Mouse (Mus musculus) CH12.LX (cell line): ENCODE measurements around the gene Gm10024. TPM values are rescaled to one million over a fixed set of nuclear protein-coding genes. Genes with fewer than 3 reads are reported as not detected.

Source experiments
- DNase-seq: peaks from one replicate; pipeline ENCODE4 v3.0.0-alpha.2; 2013; ENCODE audit errors: extremely low read depth
- H3K27ac ChIP-seq: 2 replicates; pipeline ENCODE4 v1.5.1; 2012; ENCODE audit warnings: low read depth, mild to moderate bottlenecking, control low read depth, moderate library complexity; ENCODE audit not compliant: insufficient read depth
- H3K27me3 ChIP-seq: replicated peaks from 2 replicates; pipeline ENCODE3; 2012; ENCODE audit warnings: inconsistent platforms
- H3K36me3 ChIP-seq, 2 experiments: replicated peaks in 1 of 2; 2 replicates each; pipeline versions ENCODE3 to v1.6.1; 2012; ENCODE audit warnings: inconsistent platforms in 1 of 2, low read length in 1 of 2, mild to moderate bottlenecking in 1 of 2, mixed read lengths in 1 of 2, moderate library complexity in 1 of 2; ENCODE audit not compliant: control insufficient read depth in 1 of 2, insufficient read depth in 1 of 2
- H3K4me1 ChIP-seq, 2 experiments: 2 replicates each; pipeline ENCODE4 v1.6.1; 2012; ENCODE audit warnings: inconsistent platforms in 1 of 2, moderate library complexity in 1 of 2; ENCODE audit not compliant: insufficient read depth in 2 of 2, control insufficient read depth in 1 of 2
- H3K4me2 ChIP-seq: 2 replicates; pipeline ENCODE4 v1.6.1; 2012; ENCODE audit warnings: low read depth, mild to moderate bottlenecking, control low read depth; ENCODE audit not compliant: poor library complexity, insufficient read depth, severe bottlenecking
- H3K4me3 ChIP-seq, 3 experiments: fragments of 150-350 bp in 1 of 3; sonication (generic) in 1 of 3; replicated peaks in 1 of 3; 2 replicates each; pipeline versions ENCODE3 to v1.5.1; 2011 to 2012; ENCODE audit warnings: low read depth in 2 of 3, low read length in 2 of 3, mild to moderate bottlenecking in 2 of 3, moderate library complexity in 2 of 3, control low read depth in 1 of 3, improper control_type of control experiment in 1 of 3, inconsistent platforms in 1 of 3, mixed read lengths in 1 of 3; ENCODE audit not compliant: poor library complexity in 1 of 3
- H3K79me2 ChIP-seq: replicated peaks from 2 replicates; pipeline ENCODE4 v1.6.1; 2012; ENCODE audit warnings: mild to moderate bottlenecking, moderate library complexity; ENCODE audit not compliant: control insufficient read depth, poor library complexity, insufficient read depth, severe bottlenecking; ENCODE audit errors: extremely low read depth
- H3K9ac ChIP-seq: 2 replicates; pipeline ENCODE4 v1.6.1; 2012; ENCODE audit warnings: low read depth, mild to moderate bottlenecking, control low read depth, moderate library complexity; ENCODE audit not compliant: insufficient read depth
- H3K9me3 ChIP-seq: replicated peaks from 2 replicates; pipeline ENCODE3; 2012; ENCODE audit warnings: low read length, inconsistent platforms, mixed read lengths
- BHLHE40 ChIP-seq: IDR thresholded peaks from 2 replicates; pipeline ENCODE4 v1.6.1; 2011; ENCODE audit warnings: mild to moderate bottlenecking, low read depth, low read length, improper control_type of control experiment
- CHD1 ChIP-seq: IDR thresholded peaks from 2 replicates; pipeline ENCODE4 v1.6.1; 2012; ENCODE audit warnings: low read depth, low read length, improper control_type of control experiment, inconsistent platforms
- CHD2 ChIP-seq: IDR thresholded peaks from 2 replicates; pipeline ENCODE4 v1.6.1; 2011; ENCODE audit warnings: low read length, improper control_type of control experiment
- CTCF ChIP-seq, 2 experiments: IDR thresholded peaks in 1 of 2; conservative IDR thresholded peaks in 1 of 2; 2 replicates each; pipeline ENCODE4 v1.5.1; 2011 to 2012; ENCODE audit warnings: low read depth in 2 of 2, low read length in 2 of 2, improper control_type of control experiment in 1 of 2, inconsistent platforms in 1 of 2, mild to moderate bottlenecking in 1 of 2, moderate library complexity in 1 of 2
- E2F4 ChIP-seq: IDR thresholded peaks from 2 replicates; pipeline ENCODE4 v1.6.1; 2011; ENCODE audit warnings: low read depth, low read length, improper control_type of control experiment; ENCODE audit not compliant: insufficient replicate concordance
- ELF1 ChIP-seq: IDR thresholded peaks from 2 replicates; pipeline ENCODE4 v1.6.1; 2014; ENCODE audit warnings: low read depth, mild to moderate bottlenecking, inconsistent platforms, low read length, improper control_type of control experiment
- EP300 ChIP-seq: IDR thresholded peaks from 2 replicates; pipeline ENCODE4 v1.6.1; 2011; ENCODE audit warnings: low read length, improper control_type of control experiment
- ETS1 ChIP-seq: conservative IDR thresholded peaks from 2 replicates; pipeline ENCODE4 v1.6.1; 2012; ENCODE audit warnings: low read depth, mild to moderate bottlenecking, inconsistent platforms, low read length, improper control_type of control experiment, moderate library complexity
- GABPA ChIP-seq: IDR thresholded peaks from 2 replicates; pipeline ENCODE4 v1.6.1; 2012; ENCODE audit warnings: low read depth, low read length, improper control_type of control experiment, inconsistent platforms; ENCODE audit not compliant: insufficient replicate concordance
- HCFC1 ChIP-seq: IDR thresholded peaks from 2 replicates; pipeline ENCODE4 v1.6.1; 2012; ENCODE audit warnings: low read depth, mild to moderate bottlenecking, inconsistent platforms, low read length, improper control_type of control experiment
- IRF4 ChIP-seq: IDR thresholded peaks from 2 replicates; pipeline ENCODE4 v1.6.1; 2014; ENCODE audit warnings: low read depth, mild to moderate bottlenecking, inconsistent platforms, low read length, improper control_type of control experiment
- JUN ChIP-seq: IDR thresholded peaks from 2 replicates; pipeline ENCODE4 v1.6.1; 2011; ENCODE audit warnings: low read depth, mild to moderate bottlenecking, low read length, improper control_type of control experiment, moderate library complexity; ENCODE audit not compliant: insufficient read depth
- JUND ChIP-seq: conservative IDR thresholded peaks from 2 replicates; pipeline ENCODE4 v1.6.1; 2011; ENCODE audit warnings: low read depth, low read length, improper control_type of control experiment
- KAT2A ChIP-seq: IDR thresholded peaks from 2 replicates; pipeline ENCODE4 v1.6.1; 2012; ENCODE audit warnings: low read length, improper control_type of control experiment, inconsistent platforms; ENCODE audit not compliant: insufficient replicate concordance
- MAFK ChIP-seq: IDR thresholded peaks from 2 replicates; pipeline ENCODE4 v1.6.1; 2011; ENCODE audit warnings: low read length, improper control_type of control experiment; ENCODE audit not compliant: insufficient replicate concordance
- MAX ChIP-seq: IDR thresholded peaks from 2 replicates; pipeline ENCODE4 v1.6.1; 2011; ENCODE audit warnings: low read length, improper control_type of control experiment
- MAZ ChIP-seq: IDR thresholded peaks from 2 replicates; pipeline ENCODE4 v1.6.1; 2012; ENCODE audit warnings: low read depth, mild to moderate bottlenecking, inconsistent platforms, low read length, improper control_type of control experiment, moderate library complexity
- MEF2A ChIP-seq: IDR thresholded peaks from 2 replicates; pipeline ENCODE4 v1.6.1; 2014; ENCODE audit warnings: low read depth, mild to moderate bottlenecking, inconsistent platforms, low read length, improper control_type of control experiment, borderline replicate concordance
- MXI1 ChIP-seq: IDR thresholded peaks from 2 replicates; pipeline ENCODE4 v1.6.1; 2011; ENCODE audit warnings: mild to moderate bottlenecking, low read depth, low read length, improper control_type of control experiment
- MYC ChIP-seq: IDR thresholded peaks from 2 replicates; pipeline ENCODE4 v1.6.1; 2011; ENCODE audit warnings: low read depth, mild to moderate bottlenecking, improper control_type of control experiment, low read length
- NELFE ChIP-seq: IDR thresholded peaks from 2 replicates; pipeline ENCODE4 v1.6.1; 2011; ENCODE audit warnings: low read depth, low read length, improper control_type of control experiment
- NRF1 ChIP-seq: IDR thresholded peaks from 2 replicates; pipeline ENCODE4 v1.6.1; 2014; ENCODE audit warnings: low read depth, mild to moderate bottlenecking, inconsistent platforms, low read length, improper control_type of control experiment, moderate library complexity
- PAX5 ChIP-seq: IDR thresholded peaks from 2 replicates; pipeline ENCODE4 v1.6.1; 2012; ENCODE audit warnings: low read length, inconsistent platforms, mixed read lengths
- POLR2A ChIP-seq: IDR thresholded peaks from 2 replicates; pipeline ENCODE4 v1.6.1; 2011; ENCODE audit warnings: low read depth, mild to moderate bottlenecking, improper control_type of control experiment, low read length
- POLR2AphosphoS2 ChIP-seq: IDR thresholded peaks from 2 replicates; pipeline ENCODE4 v1.6.1; 2011; ENCODE audit warnings: low read depth, low read length, improper control_type of control experiment
- RAD21 ChIP-seq: IDR thresholded peaks from 2 replicates; pipeline ENCODE4 v1.6.1; 2011; ENCODE audit warnings: low read depth, mild to moderate bottlenecking, low read length, improper control_type of control experiment, moderate library complexity
- RCOR1 ChIP-seq: conservative IDR thresholded peaks from 2 replicates; pipeline ENCODE4 v1.6.1; 2012; ENCODE audit warnings: low read depth, mild to moderate bottlenecking, inconsistent platforms, low read length, improper control_type of control experiment
- SIN3A ChIP-seq: IDR thresholded peaks from 2 replicates; pipeline ENCODE4 v1.6.1; 2012; ENCODE audit warnings: low read length, improper control_type of control experiment, inconsistent platforms
- SMC3 ChIP-seq: IDR thresholded peaks from 2 replicates; pipeline ENCODE4 v1.6.1; 2011; ENCODE audit warnings: low read depth, low read length, improper control_type of control experiment
- TBP ChIP-seq: conservative IDR thresholded peaks from 2 replicates; pipeline ENCODE4 v1.6.1; 2011; ENCODE audit warnings: low read depth, low read length, improper control_type of control experiment
- TCF12 ChIP-seq: IDR thresholded peaks from 2 replicates; pipeline ENCODE4 v1.6.1; 2014; ENCODE audit warnings: low read depth, mild to moderate bottlenecking, inconsistent platforms, low read length, improper control_type of control experiment
- UBTF ChIP-seq: IDR thresholded peaks from 2 replicates; pipeline ENCODE4 v1.6.1; 2012; ENCODE audit warnings: low read depth, mild to moderate bottlenecking, inconsistent platforms, low read length, improper control_type of control experiment, moderate library complexity
- USF1 ChIP-seq: IDR thresholded peaks from 2 replicates; pipeline ENCODE4 v1.6.1; 2014; ENCODE audit warnings: low read depth, mild to moderate bottlenecking, inconsistent platforms, low read length, improper control_type of control experiment
- USF2 ChIP-seq: conservative IDR thresholded peaks from 2 replicates; pipeline ENCODE4 v1.6.1; 2011; ENCODE audit warnings: low read depth, low read length, improper control_type of control experiment
- ZC3H11A ChIP-seq: IDR thresholded peaks from 2 replicates; pipeline ENCODE4 v1.6.1; 2012; ENCODE audit warnings: low read depth, mild to moderate bottlenecking, inconsistent platforms, low read length, improper control_type of control experiment
- ZKSCAN1 ChIP-seq: IDR thresholded peaks from 2 replicates; pipeline ENCODE4 v1.6.1; 2012; ENCODE audit warnings: low read depth, inconsistent platforms, low read length, improper control_type of control experiment, borderline replicate concordance
- ZMIZ1 ChIP-seq: IDR thresholded peaks from 2 replicates; pipeline ENCODE4 v1.6.1; 2012; ENCODE audit warnings: low read depth, mild to moderate bottlenecking, inconsistent platforms, low read length, improper control_type of control experiment
- ZNF384 ChIP-seq: IDR thresholded peaks from 2 replicates; pipeline ENCODE4 v1.6.1; 2012; ENCODE audit warnings: low read depth, low read length, improper control_type of control experiment, inconsistent platforms
- dilution Hi-C: fragments of 300-500 bp; cut with MboI; formaldehyde crosslinking; loops from 2 replicates; pipeline ENCODE4 v1.14.3; 2020; ENCODE audit warnings: low sequenced_read_pairs; ENCODE audit not compliant: extremely low pct_unique_long_range_greater_than_20kb, extremely low pct_ligation_motif_present
- in situ Hi-C: fragments of 300-500 bp; cut with MboI; formaldehyde crosslinking; loops from 3 replicates; pipeline ENCODE4 v1.14.3; 2019; ENCODE audit warnings: low sequenced_read_pairs, low pct_ligation_motif_present, low pct_unique_long_range_greater_than_20kb, mixed read lengths
- polyA plus RNA-seq: library from polyadenylated mRNA; unstranded; fragments of >175 nt; gene quantifications from 2 replicates; pipeline ENCODE4 v1.2.1, GENCODE M21; 2012; ENCODE audit warnings: low read depth; ENCODE audit not compliant: insufficient read length
- total RNA-seq, 2 experiments: library from RNA; depleted of rRNA; stranded (reverse); fragments of 300-350 nt in 1 of 2; fragments of >200 nt in 1 of 2; gene quantifications; 2 replicates each; pipeline ENCODE4 v1.2.3; 2012 to 2014

The Gm10024 gene
- total and polyA plus RNA-seq, 3 experiments: not detected

DNA sequence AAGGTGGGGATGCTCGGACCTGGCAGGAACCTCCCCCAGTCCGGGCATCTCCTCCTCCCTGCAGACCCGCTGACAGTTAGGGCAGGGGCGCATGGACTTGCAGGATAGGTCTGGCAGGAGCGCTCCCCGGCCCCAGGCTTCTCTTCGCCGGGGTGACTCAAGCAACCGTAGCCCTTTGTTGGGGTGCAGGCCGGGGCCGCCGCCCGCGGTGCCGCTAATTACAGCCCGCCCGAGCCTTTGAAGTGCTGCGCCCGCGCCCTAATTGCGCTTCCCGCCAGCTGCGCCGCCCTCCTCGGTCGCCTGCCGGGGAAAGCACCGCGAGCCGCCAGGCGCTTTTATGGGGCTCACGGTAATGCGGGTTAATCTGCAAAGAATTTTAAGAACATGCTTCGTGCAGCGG lies 33.7 kb upstream of the Gm10024 start:
- dilution Hi-C loops: no loop called here
- no peaks in the 10 kb centered on the region for H3K79me2 ChIP-seq
- H3K4me1 ChIP-seq: peaks cover 27 to 56% of the 10 kb centered on the region in 2 experiments
- DNase-seq: no peak
- in situ Hi-C loops: no loop called here
- no peak overlapping the region for H3K27ac ChIP-seq
- peaks cover 32% of the 10 kb centered on the region for H3K27me3 ChIP-seq
- H3K4me2 ChIP-seq: peak overlapping the region; percentile 72
- no peaks in the 10 kb centered on the region for H3K9me3 ChIP-seq
- TF ChIP-seq ZMIZ1 (no peak), TBP (no peak), RAD21 (no peak), CHD1 (no peak), IRF4 (0 out of 2 replicates have a peak, but pooled peaks have one; percentile 15), BHLHE40 (peak; percentile 34; the same call in 1 of the 2 replicates), PAX5 (no peak), HCFC1 (no peak), NELFE (no peak), ELF1 (no peak), ZKSCAN1 (no peak), MAZ (no peak), MAX (no peak), MYC (no peak), CHD2 (no peak), SMC3 (no peak), TCF12 (peak; percentile 41; the same call in 1 of the 2 replicates), POLR2A (no peak), ZNF384 (no peak), NRF1 (peak; percentile 34; the same call in 1 of the 2 replicates), EP300 (no peak), MEF2A (0 out of 2 replicates have a peak, but pooled peaks have one; percentile 22), MAFK (no peak), CTCF (conservative IDR thresholded peaks at IDR 0.05 in 1 of 2, IDR thresholded peaks at IDR 0.05 in 1 of 2; ENCODE audit: low read depth in 2 of 2, low read length in 2 of 2) (no peak), POLR2AphosphoS2 (no peak), E2F4 (0 out of 2 replicates have a peak, but pooled peaks have one; percentile 22), UBTF (peak; percentile 91), GABPA (no peak), USF1 (no peak), USF2 (no peak), SIN3A (no peak), ETS1 (no peak), JUN (no peak), JUND (no peak), KAT2A (no peak), MXI1 (no peak), ZC3H11A (no peak), RCOR1 (no peak)
- no peak overlapping the region for H3K9ac ChIP-seq
- no peaks in the 10 kb centered on the region for H3K36me3 ChIP-seq
- H3K4me3 ChIP-seq: peak overlapping the region in 1 of 3 experiments; percentile 35
